Mouse (Mus musculus): Measurements from ENCODE around the gene Arhgap24.
A peak's percentile ranks its signal among the peaks of the same experiment; 100 is the strongest.

Arhgap24 gene

DNA sequence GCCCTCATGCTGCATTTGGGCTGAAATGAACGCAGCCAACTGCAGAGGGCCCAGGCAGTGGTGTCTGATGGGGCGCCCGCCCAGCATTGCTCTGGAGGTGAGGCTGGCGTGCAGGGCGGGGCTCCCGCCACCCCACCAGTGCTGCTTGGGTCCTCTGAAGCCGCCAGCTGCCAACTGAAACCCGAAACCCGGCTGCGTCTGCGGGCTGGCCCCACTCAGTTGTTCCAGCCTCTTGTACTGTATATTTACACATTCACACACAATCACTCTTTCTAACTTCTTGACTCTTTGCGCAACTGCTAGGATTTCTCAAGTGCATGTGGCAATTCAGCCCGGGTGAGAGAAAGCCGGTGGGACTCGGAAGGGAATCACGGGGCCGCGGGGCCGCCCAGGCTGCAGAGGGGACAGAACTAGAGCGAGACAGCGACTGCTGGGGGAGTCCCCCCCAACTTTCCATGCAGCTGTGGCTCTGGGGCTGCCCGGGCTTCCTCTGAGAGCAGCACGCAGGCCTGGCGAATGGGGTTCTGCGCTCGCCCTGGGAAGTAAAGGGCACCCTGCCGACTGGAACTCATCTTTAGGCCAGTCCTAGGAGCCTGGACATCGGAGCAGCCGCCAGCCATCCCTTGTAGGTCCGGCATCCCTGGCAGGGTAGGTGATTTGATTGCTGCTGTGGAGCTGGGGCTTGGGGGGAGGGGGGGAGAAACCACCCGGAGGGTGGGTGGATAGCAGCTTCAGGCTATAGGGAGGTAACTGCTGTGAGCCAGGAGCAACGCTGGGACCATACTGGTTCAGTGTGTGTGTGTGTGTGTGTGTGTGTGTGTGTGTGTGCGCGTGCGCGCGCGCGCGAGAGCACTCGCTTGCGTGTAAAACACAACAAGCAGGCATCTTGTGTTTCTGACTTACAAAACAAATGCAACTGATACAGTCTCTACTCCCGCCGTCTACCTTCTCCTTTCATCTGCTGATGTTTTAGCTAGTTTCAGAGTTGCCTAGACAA is at the start of gene Arhgap24:
Arhgap24 (plus strand) TSS at position 177 of the 997 bp plus-strand sequence.
- peak; percentile 74 for DNase-seq

DNA sequence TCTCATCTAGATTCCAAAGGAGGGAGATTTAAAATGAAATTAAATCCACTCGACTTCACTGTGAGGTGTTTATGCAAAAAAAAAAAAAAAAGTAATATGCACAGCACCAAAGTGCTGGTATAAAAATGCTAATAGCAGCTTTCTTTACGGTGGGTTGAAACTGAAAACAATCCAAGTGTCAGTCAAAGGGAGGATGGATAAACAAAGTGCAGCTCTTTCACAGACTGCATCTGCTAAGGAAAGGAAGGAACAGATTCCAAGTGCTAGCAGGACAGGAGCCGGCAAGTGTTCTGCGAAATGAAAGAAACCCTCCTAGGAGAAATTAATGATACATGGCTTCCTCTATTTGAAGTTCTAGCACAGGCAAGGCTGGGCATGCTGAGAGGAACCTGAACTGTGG is 47.0 kb upstream of the Arhgap24 start:
- no peak for DNase-seq

DNA sequence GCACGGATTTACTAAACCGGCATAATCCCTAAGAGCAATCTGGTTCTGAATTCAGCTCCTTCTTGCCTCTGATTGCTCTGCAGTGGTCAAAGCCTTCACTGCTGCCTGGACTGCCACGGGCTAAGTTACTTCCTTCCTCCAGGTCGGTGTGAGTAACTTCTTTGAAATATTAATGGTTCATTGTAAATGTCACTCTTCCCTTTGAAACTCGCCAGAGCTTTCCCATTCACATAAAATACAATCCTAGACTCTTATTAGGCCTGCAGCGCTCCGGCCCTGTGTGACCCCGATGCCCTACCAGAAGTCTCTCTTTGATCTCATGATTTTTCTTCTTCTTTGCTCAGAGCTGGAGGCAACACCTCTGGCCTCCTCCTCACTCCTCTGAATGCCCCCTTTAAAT is 44.6 kb upstream of the Arhgap24 start:
- DNase-seq: no peak

DNA sequence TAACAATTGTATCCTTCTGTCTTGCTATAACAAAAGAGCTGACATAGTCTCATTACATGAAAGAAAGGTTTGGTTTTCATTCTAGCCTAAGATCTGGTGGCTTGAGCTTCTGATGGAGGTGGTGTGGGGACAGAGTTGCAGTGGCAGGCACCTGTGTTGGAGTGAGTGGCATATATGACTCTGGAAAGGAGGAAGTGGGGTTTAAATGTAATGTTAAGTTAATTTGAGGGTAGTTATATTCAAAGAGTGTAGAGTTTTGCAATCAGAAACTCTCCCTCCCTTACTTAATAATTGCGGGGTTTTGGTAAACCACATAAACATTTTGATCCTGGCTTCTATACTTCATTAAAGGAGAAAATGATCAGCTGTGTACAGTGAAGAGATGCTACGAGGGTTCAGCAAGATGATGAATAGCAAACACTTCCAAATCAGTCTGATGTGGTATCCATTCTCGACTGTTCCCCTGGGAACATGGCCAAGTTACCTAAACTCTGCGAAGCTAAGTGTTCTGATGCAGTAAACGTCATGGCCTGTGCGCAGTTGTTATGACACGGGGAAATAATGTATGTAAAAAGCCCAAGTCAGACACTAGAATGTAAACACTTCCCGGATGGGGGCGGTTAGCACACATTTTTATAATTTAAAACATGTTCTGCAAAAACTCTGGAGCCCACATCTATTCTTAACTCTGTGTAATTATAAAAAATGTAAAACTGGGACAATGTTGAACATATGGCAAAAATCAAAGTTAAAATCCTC is 41.9 kb upstream of the Arhgap24 start:
- DNase-seq: no peak

DNA sequence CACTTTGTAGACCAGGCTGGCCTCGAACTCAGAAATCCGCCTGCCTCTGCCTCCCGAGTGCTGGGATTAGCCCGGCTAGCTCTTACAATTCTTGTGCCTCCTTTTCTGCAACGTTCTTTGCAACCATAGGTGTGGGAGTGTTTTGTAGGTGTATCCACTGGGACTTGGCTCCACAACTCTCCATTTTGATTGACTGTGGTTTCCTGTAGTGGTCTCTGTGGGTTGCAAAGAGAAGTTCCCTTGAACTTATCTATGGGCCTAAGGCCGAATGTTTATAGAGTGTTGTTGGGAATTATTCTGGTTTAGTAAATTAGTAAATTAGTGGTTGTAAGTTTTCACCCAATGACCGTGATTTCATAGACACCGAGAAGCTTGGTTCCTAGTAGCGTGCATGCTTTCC is 33.8 kb upstream of the Arhgap24 start:
- no peak for DNase-seq

DNA sequence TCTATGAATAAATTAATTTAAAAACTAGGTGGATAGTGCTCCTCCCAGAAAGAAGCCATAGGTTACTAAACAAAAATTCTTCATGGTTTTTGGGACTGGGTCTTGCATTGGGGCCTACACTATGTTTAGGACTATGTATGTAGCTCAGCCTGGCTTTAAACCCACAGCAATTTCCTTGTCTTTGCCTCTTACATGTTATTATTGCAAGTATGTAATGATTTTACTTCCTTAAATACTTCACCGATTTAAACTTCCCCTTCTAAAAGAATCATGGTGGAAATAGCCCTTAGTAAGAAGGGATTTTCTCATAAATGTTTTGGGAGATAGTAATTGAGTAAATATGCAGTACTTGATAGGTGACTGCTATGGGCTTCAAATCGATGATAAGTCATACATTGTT is 30.3 kb upstream of the Arhgap24 start:
- no peak for DNase-seq

DNA sequence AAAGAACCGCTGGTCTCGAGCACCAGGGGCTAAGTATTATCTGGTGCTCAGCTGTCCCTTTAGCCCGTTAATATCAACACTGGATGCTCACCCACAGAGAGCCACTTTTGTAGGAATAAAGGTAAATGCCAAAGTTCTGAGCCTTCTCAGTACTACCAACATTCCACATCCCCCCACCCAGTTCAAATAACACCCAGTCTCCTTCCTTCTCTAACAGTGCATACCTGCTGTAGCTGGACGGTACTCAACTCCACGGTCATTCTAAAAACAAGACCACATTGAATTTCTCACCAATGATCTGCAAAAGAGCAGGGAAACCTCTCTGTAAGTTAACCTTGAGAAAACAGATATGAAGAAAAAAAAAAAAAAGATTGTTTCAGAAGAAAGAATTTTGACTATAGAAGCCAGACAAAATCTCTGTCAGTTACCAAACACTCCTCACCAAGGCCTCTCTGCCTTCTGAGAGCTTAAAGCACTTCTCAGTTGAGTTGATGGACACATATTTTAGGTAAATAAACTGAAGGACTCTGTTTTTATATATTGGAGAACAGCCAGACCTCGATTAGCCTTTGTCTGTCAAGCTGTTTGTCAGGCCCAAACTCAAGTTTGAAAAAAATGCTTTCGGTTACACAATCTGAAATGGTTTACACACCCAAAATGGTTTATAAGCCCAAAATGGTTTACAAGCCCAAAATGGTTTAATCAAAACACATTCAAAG is 29.0 kb upstream of the Arhgap24 start:
- no peak for DNase-seq

DNA sequence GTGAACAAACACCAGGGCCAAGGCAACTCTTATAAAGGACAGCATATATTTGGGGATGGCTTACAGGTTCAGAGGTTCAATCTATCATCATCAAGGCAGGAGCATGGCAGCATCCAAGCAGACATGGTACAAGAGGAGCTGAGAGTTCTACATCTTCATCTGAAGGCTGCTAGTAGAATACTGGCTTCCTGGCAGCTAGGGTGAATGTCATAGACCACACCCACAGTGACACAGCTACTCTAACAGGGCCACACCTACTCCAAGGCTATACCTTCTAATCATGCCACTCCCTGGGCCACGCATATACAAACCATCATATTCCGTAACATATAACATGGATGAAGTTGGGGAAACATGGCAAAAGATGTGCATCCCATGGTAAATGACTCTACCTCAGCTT is 27.9 kb upstream of the Arhgap24 start:
- DNase-seq: no peak

DNA sequence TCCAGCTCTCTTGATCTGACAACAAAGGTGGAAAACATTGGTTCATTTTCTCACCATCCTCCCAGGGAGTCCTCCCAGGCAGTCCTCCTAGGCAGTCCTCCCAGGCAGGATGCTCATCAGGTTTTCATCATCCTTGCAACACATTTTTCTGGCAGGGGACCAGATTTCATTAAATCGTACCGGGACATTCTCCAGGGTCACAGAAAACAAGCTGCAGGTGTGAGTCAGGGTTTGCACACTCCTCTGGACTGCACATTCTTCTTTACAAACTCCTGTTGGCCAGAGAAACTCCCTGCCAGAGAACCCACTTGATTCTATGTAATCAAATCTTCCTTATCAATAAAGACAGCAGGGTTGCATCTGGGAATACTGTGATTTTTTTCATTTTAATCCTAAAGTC is 25.9 kb upstream of the Arhgap24 start:
- no peak for DNase-seq

DNA sequence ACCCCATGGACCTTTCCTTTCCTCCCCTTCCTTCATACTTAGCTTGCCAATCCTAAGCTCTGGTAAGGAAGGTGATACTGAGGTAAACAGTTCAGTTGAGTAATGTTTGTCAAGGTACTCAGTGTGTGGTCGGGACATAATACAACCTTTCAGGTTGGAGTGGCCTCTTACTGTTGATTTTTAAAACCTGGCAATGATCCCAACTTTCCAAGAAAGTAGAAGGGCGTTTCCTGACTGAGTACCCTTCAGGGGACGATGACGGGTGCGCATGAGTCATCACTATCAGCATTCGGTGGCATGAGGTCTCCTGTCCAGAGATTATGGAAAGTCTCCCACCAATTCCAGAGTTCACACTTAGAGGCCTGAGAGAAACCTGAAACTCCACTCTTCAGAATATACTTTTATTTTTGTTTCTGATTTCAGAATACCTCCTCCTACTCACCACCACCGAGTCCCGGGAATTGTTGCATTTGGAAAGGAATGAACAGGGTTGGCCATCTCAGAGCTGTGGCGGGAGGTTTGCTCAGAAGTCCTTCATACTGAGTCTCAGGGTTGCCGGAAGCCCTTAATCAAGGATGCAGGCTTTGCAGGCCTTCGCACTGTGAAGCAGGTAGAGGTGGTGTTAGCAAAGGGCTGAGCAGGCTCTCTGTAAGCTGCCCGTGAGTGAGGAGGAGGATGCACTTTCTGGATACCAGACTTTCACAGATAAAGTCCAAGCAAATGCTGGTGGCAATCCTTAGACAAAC is 20.6 kb upstream of the Arhgap24 start:
- DNase-seq: no peak

DNA sequence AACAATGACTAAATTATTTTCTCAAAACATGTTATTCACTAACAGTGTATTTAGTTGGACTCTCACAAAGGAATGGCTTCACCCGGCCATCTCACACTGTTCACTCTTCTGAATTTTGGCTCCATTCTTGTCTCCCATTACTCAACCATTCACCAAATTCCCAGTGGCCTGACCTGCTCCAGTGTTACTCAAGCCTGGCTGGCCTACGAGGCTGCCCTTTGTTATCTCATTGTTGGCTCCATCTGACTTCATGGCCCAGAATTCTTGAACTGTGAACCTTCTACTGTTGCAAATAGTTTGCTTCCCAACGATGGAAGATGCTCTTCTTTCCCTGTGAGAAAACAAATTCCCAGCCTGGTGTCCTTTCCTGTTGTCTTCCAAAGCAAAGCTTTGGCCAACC is 18.2 kb upstream of the Arhgap24 start:
- DNase-seq: no peak

DNA sequence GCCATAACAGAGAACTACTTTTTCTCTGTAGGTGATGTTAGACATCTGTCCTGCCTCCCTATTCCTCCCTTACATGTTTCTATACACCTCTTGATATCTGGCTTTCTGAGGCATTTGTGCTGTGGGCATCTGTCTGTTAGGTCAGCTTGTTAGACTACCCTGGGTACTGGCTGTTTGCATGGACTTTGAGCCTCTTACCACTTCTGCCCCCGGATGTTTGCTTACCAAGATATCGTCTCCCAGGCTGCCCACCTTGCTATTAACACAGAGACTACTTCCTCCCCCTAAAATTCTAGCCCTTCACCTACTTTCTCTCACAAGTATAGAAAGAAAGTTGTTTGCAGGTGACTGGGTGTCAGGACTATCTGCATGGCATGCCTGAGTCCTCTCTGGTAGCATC is 15.8 kb upstream of the Arhgap24 start:
- DNase-seq: no peak

DNA sequence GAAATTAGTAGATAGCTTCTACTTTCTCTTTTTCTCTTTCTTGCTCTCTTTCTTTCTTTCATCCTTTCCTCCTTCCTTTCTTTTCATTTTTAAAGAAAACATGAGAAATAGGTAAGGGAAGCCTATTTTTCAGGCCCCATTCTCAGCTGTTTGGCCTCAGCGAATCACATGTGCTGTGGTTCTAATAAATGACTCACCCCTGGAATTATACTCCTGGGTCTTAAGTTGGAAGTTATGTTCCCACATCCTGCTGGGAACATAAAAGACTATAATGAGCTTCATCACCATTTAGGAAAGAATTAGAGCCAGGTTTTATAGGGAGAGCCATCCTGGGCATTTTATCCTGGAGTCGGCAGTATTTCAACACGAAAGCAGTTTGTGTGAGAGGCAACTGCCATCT is 12.9 kb upstream of the Arhgap24 start:
- DNase-seq: no peak

DNA sequence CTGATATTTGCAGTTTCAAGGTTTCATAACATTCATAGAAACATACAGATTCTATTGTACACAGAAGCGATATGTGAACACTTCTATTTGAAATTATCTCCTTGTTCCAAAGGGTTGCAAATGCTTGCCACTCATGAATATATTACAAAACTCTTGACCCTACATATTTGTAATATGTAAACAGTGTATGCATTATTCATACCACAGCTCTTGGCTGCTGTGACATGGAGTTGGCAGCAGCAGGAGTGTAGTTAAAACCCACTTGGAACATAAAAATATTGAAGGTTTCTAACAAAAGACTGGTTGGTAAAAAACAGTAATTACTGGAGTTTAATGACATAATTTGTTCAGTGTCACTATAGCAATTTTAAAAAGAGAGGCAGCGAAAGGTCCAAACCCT is 10.9 kb upstream of the Arhgap24 start:
- DNase-seq: no peak

DNA sequence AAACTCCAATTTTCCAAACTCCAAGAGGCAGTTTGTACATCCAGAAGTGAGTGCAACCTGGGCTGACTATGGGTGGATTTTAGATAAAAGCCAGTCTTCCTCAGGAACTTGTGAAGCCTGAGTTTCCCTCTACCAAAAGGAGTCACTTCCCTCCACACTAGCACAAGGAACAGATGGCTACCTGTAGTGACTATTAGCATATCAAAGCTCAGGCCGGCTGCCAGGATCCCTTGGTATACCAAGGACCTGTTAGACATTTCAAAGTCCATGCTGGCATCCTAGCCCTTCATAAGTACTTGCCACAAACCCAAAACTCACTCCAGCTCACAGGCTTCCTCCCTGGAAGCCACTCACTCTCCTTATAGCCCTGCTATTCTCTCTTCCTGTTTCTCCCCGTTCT is 3.1 kb upstream of the Arhgap24 start:
- no peak for DNase-seq

DNA sequence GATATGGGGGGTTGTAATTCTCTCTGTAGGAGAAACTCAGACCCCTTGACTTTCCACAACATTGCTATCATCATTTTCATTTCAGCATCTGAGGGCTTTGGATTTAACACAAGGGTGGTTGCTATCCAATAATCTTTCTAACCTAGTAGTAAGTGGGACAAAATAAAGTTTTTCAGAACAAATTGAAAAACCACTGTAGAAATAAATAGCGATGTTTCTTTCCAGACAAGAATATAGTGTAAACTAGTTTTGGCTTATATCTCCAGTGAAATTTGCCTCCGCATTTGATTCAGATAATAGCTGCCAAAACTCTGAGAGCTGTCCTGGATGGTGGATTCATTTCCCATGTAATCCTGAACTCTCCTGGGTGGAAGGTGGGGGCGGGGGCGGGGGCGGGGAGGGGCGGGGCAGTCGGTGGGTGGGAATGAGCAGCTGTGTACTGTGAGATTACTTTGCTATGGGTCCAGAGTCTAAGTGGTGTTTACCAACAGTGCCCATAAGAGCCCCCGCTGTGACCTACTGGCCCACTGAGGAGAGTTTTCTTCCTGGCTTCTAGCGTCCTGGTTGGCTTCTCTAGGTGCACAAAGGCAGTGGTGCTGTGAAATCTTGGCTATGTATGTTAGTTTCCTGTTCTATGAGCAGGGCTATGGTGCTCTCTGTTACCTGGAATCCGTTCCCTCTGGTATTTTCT is 2.2 kb downstream of the Arhgap24 start:
- no peak for DNase-seq

DNA sequence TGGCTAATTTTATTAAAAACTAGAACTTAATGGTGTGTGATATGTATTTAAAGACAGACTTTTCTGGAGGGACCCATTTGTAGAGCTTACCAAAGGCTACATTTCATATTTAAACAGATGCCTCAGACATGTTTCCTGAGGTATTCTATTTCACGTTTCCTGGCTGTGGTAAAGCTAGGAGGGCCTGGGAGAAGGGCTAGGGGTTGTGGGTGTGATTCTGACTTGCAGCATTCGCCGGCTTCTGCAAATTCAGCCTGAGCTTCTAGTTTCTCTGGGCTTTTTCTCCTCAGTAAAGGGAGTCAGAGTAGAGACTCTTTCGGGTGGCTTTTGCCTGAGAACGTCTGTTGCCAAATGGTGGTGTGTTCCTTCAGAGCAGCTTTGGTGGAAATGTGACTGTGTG is 10.4 kb downstream of the Arhgap24 start:
- DNase-seq: no peak

DNA sequence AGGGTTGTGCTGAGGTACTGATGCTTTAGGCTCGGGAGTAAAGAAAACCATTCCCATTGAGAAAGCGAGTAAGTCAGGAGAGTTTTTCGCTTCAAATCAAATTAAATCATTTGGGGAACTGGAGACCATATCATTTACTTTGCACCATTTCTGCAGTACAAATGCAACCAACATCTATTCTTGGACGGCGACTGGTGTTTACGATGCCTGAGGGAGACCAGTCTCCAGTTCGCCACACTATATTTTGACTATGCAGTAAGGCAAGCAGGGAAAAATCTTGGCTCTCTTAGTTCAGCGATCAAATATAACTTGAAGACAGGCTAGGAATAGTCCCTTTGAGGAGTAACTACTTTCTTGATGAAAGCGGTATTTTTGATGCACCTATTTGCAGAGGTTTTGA is 11.0 kb downstream of the Arhgap24 start:
- no peak for DNase-seq

DNA sequence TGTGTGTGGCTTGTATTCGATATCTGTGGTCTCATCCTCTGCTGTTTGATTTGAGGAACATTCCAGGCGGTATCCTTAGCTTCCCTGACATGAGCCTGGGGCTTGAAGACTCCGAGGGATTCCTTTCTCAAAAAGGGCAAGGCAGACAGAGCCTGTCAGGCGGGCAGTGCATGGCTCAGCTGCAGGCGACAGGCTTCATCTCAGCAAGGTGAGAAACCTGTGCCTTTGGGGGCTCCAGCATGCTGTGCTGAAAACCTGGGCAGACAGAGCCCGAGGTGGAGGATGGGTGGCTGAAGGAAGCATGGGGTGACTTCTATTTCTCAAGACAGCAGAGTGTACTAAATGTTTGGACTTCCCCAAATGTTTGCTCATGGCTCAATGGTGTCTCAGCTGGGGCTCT is 13.6 kb downstream of the Arhgap24 start:
- DNase-seq: no peak

DNA sequence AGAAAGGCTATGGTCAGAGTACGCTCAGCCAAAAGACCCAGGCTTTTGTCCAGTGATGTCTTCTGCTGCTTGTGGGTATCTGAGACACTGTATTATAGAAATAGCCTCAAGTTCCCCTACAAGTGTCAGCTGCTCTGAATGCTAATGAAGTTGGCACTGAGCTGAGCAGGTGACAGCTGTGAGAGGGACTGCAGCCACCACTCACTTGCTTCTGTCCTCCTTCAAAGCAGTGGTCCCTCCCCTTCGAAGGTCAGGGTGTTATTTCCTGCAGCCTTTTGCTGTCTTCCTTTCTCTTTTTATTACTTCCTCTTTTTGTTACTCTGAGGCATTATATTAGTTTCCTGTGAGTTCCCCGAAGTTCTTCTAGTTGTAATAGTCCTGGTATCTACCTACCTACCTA is 16.0 kb downstream of the Arhgap24 start:
- DNase-seq: no peak

DNA sequence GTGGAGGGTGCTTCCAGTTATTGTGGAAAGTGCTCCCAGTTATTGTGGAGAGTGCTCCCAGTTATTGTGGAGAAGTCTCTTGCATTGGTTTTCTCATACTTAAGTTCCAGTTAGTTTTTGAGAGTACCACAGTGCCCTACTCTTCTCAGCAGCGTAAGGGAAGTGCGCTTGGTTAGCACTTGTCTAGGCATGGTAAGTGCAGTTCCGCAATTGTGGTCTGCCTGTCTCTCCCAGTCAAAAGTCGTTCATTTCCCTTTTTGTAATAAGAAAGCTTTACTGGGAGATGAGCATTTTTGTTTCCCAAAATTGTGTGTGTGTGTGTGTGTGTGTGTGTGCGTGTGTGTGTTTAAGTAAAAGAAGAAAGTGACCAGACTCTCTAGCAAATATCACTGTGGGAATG is 17.6 kb downstream of the Arhgap24 start:
- no peak for DNase-seq

DNA sequence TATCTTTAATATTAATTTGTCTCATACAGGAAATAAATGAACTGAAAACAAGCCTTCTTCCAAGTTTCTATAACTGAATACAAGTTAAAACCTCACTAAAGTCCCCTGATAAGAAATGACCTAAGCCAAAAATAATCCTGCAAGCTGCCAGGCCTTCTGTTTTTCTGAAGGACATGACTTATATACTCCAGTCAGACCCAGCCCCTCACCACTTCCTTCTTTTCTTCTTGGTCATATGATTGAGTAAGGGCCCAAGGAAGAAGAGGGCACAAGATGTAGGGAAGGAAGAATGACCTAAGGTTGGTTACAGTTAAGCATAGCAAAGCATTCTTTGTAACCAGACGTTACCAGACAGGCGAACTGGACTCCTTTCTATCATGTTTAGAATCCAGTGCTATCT is 21.1 kb downstream of the Arhgap24 start:
- peak; percentile 36 for DNase-seq
